Mouse (Mus musculus) heart, embryonic 13.5 days (tissue): Measurements from ENCODE around the gene Gstk1. TPM values are rescaled to one million over a fixed set of nuclear protein-coding genes. Genes with fewer than 3 reads are reported as not detected.

Source experiments
- ATAC-seq: fragments of 200-750 bp; cut with Nextera tagmentation; 2 replicates; pipeline ENCODE4 v1.8.0; 2017; ENCODE audit warnings: moderate TSS enrichment; ENCODE audit not compliant: insufficient number of reproducible peaks, low FRiP score, low TSS enrichment; ENCODE audit errors: extremely low read depth
- H3K27ac ChIP-seq: fragments of 300-500 bp; sonication (generic); replicated peaks from 2 replicates; pipeline ENCODE4 v1.5.1; 2015; ENCODE audit warnings: moderate library complexity, mild to moderate bottlenecking, inconsistent platforms
- H3K27me3 ChIP-seq: fragments of 300-500 bp; sonication (generic); replicated peaks from 2 replicates; pipeline ENCODE4 v1.6.1; 2015; ENCODE audit warnings: mild to moderate bottlenecking, inconsistent platforms
- H3K36me3 ChIP-seq: fragments of 300-500 bp; sonication (generic); 2 replicates; pipeline ENCODE4 v1.6.1; 2015; ENCODE audit warnings: mild to moderate bottlenecking, inconsistent platforms
- H3K4me1 ChIP-seq: fragments of 300-500 bp; sonication (generic); 2 replicates; pipeline ENCODE4 v1.6.1; 2015; ENCODE audit warnings: inconsistent platforms
- H3K4me2 ChIP-seq: fragments of 300-500 bp; sonication (generic); 2 replicates; pipeline ENCODE4 v1.6.1; 2015; ENCODE audit warnings: inconsistent platforms, mild to moderate bottlenecking, moderate library complexity
- H3K4me3 ChIP-seq: fragments of 300-500 bp; sonication (generic); 2 replicates; pipeline ENCODE4 v1.5.1; 2015; ENCODE audit warnings: moderate library complexity, mild to moderate bottlenecking, inconsistent platforms
- H3K9ac ChIP-seq: fragments of 300-500 bp; sonication (generic); 2 replicates; pipeline ENCODE4 v1.6.1; 2015; ENCODE audit warnings: inconsistent platforms, mild to moderate bottlenecking, moderate library complexity
- H3K9me3 ChIP-seq: fragments of 300-500 bp; sonication (generic); 2 replicates; pipeline ENCODE4 v1.6.1; 2016; ENCODE audit warnings: inconsistent platforms
- WGBS: fragments of 180-500 bp; shearing (Covaris S2); methylation state at CpG from one replicate; pipeline ENCODE4 v1.1.7; 2015; ENCODE audit warnings: mixed read lengths; 5-methylcytosine and 5-hydroxymethylcytosine counted together
- polyA plus RNA-seq: library from polyadenylated mRNA; unstranded; fragments of >200 nt; fragmentation: Nextera tagmentation; extraction: Ambion mirVana; gene quantifications from 2 replicates; pipeline ENCODE4 v1.2.1, GENCODE M21; 2015

Gene Gstk1
- polyA plus RNA-seq, 1 experiment from 2014 or later = 11.7 TPM

DNA sequence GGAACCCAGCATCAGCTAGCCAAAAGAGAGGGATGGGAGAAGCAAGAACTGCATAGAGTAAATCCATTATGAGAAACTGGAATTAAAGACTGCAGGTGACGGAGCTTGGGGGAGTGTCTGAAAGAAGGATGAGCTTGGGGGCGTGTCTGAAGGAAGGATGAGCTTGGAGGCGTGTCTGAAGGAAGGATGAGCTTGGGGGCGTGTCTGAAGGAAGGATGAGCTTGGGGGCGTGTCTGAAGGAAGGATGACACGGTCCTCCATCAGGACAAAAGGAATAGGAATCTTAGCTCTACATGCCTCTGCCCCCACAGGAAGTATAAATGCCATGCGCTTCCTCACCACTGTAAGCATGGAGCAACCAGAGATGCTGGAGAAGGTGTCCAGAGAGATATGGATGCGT, 1.4 kb downstream of the Gstk1 start:
- Histone ChIP-seq H3K27ac (no peak overlapping the region), H3K27me3 (peaks cover 17% of the 10 kb centered on the region), H3K4me2 (no peak overlapping the region), H3K4me3 (no peak overlapping the region), H3K36me3 (no peaks in the 10 kb centered on the region), H3K9ac (no peak overlapping the region), H3K4me1 (peaks cover 7% of the 10 kb centered on the region), H3K9me3 (no peaks in the 10 kb centered on the region)
- 16% methylated on average over 8 of the region's 8 CpGs for WGBS
- no peak for ATAC-seq

DNA sequence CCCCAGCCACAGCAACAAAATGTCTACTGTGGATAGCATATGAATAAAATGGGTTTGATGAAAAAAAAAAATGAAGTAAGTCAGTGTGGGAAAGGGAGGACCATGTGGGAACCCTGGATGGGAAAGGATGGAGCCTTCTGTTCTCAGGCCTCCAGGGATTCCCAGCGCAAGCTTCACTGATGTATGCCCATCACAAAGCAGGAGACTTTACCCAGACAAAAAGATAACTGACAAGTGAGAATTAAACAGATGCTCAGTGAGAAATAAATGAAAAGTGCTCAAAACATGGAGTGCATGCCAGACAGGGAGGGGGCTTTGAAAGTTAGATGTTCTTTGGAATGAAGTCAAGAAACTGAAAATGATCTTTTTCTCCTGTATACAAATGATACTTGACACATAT, 2.2 kb downstream of the Gstk1 start:
- Histone ChIP-seq H3K9me3 (no peaks in the 10 kb centered on the region), H3K4me3 (no peak overlapping the region), H3K4me1 (peaks cover 7% of the 10 kb centered on the region), H3K9ac (no peak overlapping the region), H3K4me2 (no peak overlapping the region), H3K36me3 (no peaks in the 10 kb centered on the region), H3K27ac (no peak overlapping the region), H3K27me3 (peaks cover 17% of the 10 kb centered on the region)
- WGBS = 93% methylated on average over 1 of the region's 1 CpGs
- no peak for ATAC-seq

DNA sequence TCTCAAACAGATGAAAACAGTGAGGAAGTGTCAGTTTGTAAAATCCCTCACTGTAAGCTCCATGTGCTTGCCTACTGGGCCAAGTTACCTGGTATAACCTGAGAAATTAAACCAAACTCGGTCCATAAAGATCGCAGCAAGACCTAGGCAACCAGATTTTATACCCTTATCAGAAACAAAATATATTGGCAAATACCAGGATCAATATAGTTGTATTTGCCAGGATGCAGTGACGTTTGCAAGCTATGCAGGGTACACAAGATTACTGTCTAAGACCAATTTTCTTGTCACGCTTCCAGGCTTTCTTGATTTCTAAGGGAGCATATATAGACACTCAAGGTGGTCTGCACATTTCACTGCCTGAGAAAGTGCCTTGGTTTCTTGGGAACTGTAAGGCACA, 6.1 kb downstream of the Gstk1 start:
- Histone ChIP-seq H3K4me1 (no peaks in the 10 kb centered on the region), H3K9me3 (no peaks in the 10 kb centered on the region), H3K9ac (no peak overlapping the region), H3K36me3 (no peaks in the 10 kb centered on the region), H3K27ac (no peak overlapping the region), H3K27me3 (peaks cover 11% of the 10 kb centered on the region), H3K4me2 (no peak overlapping the region), H3K4me3 (no peak overlapping the region)
- no peak for ATAC-seq
- 75% methylated on average over 4 of the region's 4 CpGs for WGBS

DNA sequence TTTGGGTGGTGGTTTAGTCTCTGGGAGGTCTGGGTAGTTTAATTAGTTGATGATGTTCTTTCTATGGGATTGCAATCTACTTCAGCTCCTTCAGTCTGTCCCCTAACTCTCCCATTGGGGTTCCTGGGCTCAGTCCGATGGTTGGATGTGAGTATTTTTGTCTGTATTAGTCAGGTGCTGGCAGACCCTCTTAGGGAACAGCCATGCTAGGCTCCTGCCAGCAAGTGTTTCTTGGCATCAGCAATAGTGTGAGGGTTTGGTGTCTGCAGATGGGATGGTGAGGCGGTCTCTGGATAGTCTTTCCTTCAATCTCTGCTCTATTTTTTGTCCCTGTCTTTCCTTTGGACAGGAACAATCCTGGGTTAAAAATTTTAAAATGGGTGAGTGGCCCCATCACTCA, 7.4 kb downstream of the Gstk1 start:
- Histone ChIP-seq H3K4me3 (no peak overlapping the region), H3K27me3 (no peaks in the 10 kb centered on the region; the same call in 1 of the 2 replicates), H3K4me2 (no peak overlapping the region), H3K27ac (no peak overlapping the region), H3K4me1 (peaks cover 5% of the 10 kb centered on the region; the same call in 1 of the 2 replicates), H3K9me3 (no peaks in the 10 kb centered on the region), H3K9ac (no peak overlapping the region), H3K36me3 (no peaks in the 10 kb centered on the region)
- no peak for ATAC-seq
- 71% methylated on average over 2 of the region's 2 CpGs for WGBS

- Histone ChIP-seq H3K27me3 (peaks cover 14% of the 10 kb centered on the region), H3K4me3 (no peak overlapping the region), H3K9ac (no peak overlapping the region), H3K9me3 (no peaks in the 10 kb centered on the region), H3K27ac (no peak overlapping the region), H3K36me3 (no peaks in the 10 kb centered on the region), H3K4me1 (peaks cover 8% of the 10 kb centered on the region), H3K4me2 (peak overlapping the region; percentile 30)
- WGBS = 17% methylated on average over 11 of the region's 11 CpGs
- ATAC-seq = no peak
Observed at GRCm38 (mm10) chr6:42257303-42257863, 11.6 kb downstream of the Gstk1 start.

DNA sequence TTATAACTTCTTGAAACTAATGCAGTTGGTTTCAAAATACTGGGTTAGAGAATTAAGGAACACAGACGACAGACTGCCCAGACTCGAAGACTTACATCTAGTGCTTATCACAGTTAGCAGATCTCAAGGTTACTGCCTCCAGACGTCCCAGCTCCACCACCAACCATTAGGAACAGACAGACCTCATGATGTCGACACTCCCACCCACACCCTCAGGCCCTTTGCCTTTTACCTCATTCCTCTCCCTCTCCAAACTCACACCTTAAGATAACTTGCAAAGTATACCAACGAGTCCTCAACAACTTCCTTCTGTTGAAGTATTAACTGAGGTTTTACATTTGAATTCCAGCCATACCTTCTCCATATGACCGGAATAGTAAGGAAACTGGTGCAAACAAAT, 14.7 kb downstream of the Gstk1 start:
- no peak overlapping the region for H3K4me2 ChIP-seq
- H3K36me3 ChIP-seq = no peaks in the 10 kb centered on the region
- 45% methylated on average over 6 of the region's 6 CpGs for WGBS
- no peak overlapping the region for H3K27ac ChIP-seq
- no peak overlapping the region for H3K4me3 ChIP-seq
- H3K9me3 ChIP-seq = no peaks in the 10 kb centered on the region
- peaks cover 14% of the 10 kb centered on the region for H3K27me3 ChIP-seq
- H3K9ac ChIP-seq = no peak overlapping the region
- no peak for ATAC-seq
- H3K4me1 ChIP-seq = peaks cover 12% of the 10 kb centered on the region

- peak within 1 kb of the TSS; percentile 63 for H3K4me2 ChIP-seq
- WGBS = 14% methylated on average over 20 of the region's 20 CpGs
- H3K9ac ChIP-seq = peak within 1 kb of the TSS; percentile 8
- H3K27me3 ChIP-seq = peaks cover 14% of the 10 kb centered on the region
- no peaks in the 10 kb centered on the region for H3K9me3 ChIP-seq
- no peak within 1 kb of the TSS for H3K27ac ChIP-seq
- H3K36me3 ChIP-seq = no peaks in the 10 kb centered on the region
- peaks cover 21% of the 10 kb centered on the region for H3K4me1 ChIP-seq
- H3K4me3 ChIP-seq = peak within 1 kb of the TSS; percentile 25
- ATAC-seq = no peak
Observed at GRCm38 (mm10) chr6:42261524-42262170, 15.9 kb downstream of the Gstk1 start, which contains the start of gene Tmem139. TSS of gene Tmem139 (plus strand) at chr6:42261970.

DNA sequence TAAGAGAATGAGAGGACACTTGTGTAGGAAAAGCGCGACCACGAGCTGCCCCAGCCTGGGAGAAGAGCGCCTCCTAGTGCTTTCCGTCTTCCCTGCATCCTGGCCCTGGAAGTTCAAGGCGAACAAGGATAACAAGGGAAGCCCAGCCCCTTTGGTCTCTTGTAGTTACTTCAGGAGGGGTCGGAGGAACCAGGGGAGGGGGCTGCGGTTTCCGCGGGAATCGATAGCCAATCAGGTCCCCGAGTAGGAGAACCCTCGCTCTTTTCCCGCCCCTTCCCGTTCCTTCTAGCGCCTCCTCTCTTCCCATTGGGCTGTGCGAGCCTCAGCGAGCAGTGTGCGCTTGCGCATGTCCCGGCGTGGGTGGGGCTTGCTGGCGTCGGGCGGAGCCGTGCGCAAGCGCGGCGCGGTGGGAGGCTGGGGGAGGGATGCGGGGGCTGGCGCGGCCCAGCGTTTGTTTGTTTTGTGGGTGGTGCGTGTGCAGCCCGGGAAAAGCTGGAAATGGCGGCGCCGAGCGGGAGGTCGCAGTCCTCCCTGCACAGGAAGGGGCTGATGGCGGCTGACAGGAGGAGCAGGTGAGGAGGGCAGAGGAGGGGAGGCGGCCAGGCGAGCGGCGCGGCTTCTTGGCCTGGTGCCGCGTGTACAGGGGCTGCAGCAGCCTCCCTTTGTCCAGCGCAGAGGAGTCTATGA, 19.0 kb downstream of the Gstk1 start, which contains the start of gene Casp2:
Gene Casp2, plus strand, starts transcription at position 360 of the 687 bp plus-strand sequence.
- peak within 1 kb of the TSS; percentile 76 for H3K4me2 ChIP-seq
- H3K9me3 ChIP-seq = no peaks in the 10 kb centered on the region
- peak within 1 kb of the TSS; percentile 97 for H3K9ac ChIP-seq
- peaks cover 10% of the 10 kb centered on the region for H3K27me3 ChIP-seq
- WGBS = under 1% methylated on average over 46 of the region's 51 CpGs
- peak within 1 kb of the TSS; percentile 90 for H3K4me3 ChIP-seq
- H3K36me3 ChIP-seq = peaks cover 26% of the 10 kb centered on the region
- H3K27ac ChIP-seq = peak within 1 kb of the TSS; percentile 92
- peaks cover 35% of the 10 kb centered on the region for H3K4me1 ChIP-seq
- ATAC-seq = peak; percentile 97

GRCm38 (mm10) chr6:42265391-42266330, 19.9 kb downstream of the Gstk1 start:
- Histone ChIP-seq H3K4me2 (peak overlapping the region; percentile 76), H3K27ac (peak overlapping the region; percentile 92), H3K27me3 (peaks cover 7% of the 10 kb centered on the region), H3K36me3 (peaks cover 35% of the 10 kb centered on the region), H3K4me3 (peak overlapping the region; percentile 90), H3K9ac (peak overlapping the region; percentile 97), H3K4me1 (peaks cover 44% of the 10 kb centered on the region), H3K9me3 (no peaks in the 10 kb centered on the region)
- ATAC-seq = no peak
- WGBS = under 1% methylated on average over 21 of the region's 21 CpGs

DNA sequence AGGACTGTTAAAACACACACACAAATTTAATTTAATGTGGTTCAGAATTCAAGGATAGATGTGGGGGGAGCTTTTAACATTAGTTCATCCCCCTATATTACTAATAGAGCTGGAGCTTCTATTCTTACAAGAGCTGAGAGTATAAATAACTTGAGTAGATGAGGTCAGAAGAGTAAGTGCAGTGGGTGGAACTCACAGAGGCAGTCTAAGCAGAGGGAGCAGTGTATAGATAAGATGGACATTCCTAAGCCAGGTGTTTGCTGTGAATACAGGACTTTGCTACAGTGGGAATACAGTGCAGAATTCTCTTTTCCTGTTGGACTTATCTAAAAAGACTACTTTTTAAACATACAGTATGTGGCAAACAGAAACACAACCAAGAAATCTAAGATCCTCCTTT, 25.1 kb downstream of the Gstk1 start:
- no peaks in the 10 kb centered on the region for H3K27me3 ChIP-seq
- peak overlapping the region; percentile 7; the same call in 1 of the 2 replicates for H3K4me2 ChIP-seq
- H3K27ac ChIP-seq = peak overlapping the region; percentile 70
- no peak for ATAC-seq
- no peaks in the 10 kb centered on the region for H3K9me3 ChIP-seq
- H3K36me3 ChIP-seq = peaks cover 80% of the 10 kb centered on the region
- no peak overlapping the region for H3K4me3 ChIP-seq
- H3K4me1 ChIP-seq = peaks cover 44% of the 10 kb centered on the region
- no peak overlapping the region for H3K9ac ChIP-seq

DNA sequence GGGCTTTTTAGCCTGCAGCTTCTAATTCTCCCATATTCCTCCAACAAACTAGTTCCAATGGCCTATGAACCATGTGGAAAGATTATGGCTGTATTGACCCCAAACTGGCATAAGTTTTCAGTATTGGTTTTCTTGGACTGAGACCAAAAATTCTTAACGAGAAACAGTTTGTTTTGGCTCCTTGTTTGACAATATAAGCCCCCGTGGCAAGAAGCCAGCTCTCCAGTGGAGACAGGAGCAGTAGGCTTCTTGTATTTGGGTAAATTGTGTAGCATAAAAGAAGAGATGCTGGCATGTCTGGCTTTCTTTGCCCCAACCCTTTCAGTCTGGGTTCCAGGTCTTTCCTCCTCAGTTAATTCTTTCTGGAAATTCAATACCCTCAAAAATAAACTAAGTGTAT, 30.4 kb downstream of the Gstk1 start:
- H3K4me2 ChIP-seq = no peak overlapping the region
- no peak overlapping the region for H3K9ac ChIP-seq
- no peaks in the 10 kb centered on the region for H3K9me3 ChIP-seq
- no peak overlapping the region for H3K4me3 ChIP-seq
- H3K27ac ChIP-seq = no peak overlapping the region
- H3K36me3 ChIP-seq = peaks cover 93% of the 10 kb centered on the region
- WGBS = 65% methylated on average over 2 of the region's 2 CpGs
- no peaks in the 10 kb centered on the region for H3K27me3 ChIP-seq
- H3K4me1 ChIP-seq = peaks cover 3% of the 10 kb centered on the region; the same call in 1 of the 2 replicates
- no peak for ATAC-seq
